Mouse (Mus musculus) urinary bladder, postnatal 14 days (tissue): ENCODE results near the gene Dot1l.

ENCODE experiments used
- DNase-seq: peaks from one replicate; pipeline ENCODE4 v3.0.0; 2021; ENCODE audit warnings: low spot score

Dot1l gene

DNA sequence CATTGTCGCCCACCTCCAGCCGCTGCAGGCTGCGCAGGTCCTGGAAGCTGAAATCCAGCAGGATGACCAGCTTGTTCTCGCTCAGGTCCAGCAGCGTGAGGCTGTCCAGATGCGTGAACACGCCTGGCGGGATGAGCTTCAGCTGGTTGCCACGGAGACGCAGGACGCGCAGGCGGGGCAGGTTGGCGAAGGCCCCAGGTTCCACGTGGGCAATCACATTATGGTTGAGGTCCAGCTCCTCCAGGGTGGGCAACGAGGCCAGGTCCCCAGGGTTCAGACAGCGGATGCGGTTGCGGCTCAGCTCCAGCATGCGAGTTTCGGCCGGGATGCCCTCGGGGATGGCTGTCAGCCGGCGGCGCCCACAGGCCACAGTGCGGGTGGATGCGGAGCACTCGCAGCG lies 80.6 kb downstream of the Dot1l start:
- DNase-seq, result no peak

DNA sequence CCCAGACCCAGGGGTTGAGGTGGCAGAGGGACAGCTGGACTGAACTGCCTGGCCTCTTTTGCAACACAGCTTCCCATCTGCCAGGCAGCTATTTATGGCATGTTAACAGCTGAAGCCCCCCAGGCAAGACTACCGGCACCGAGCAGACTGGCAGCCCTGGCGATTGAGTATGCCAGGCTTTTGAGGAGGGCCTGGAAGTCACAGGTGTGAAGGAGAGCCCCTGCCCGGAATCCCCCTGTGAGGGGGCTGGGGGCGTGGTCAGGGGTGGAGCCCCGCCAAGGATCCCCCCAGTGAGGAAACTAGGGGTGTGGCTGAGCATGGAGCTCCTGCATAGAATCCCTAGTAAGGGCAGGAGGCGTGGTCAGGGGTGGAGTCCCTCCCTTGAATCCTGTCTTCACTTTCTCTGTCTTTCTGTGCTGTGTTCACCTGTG lies 82.0 kb downstream of the Dot1l start:
- DNase-seq, result no peak

DNA sequence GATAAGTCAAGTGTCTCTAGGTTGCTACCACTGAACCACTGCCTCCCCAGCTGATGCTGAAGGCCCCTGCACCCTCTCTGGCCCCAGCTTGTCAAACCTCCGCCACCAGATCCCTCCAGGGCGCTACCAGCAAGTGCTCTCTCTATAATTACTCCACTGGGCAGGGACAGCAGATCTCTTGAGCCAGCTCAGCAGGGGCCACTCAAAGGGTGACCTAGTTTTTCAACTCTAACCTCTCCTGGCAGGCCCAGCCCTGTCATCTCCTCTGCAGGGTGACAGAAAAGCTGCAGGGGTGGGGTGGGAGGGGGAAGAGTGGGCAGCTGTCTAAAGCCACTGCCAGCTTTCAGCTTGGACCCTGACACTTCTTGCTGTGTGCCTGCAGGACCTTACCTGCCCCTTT lies 82.8 kb downstream of the Dot1l start:
- no peak for DNase-seq

DNA sequence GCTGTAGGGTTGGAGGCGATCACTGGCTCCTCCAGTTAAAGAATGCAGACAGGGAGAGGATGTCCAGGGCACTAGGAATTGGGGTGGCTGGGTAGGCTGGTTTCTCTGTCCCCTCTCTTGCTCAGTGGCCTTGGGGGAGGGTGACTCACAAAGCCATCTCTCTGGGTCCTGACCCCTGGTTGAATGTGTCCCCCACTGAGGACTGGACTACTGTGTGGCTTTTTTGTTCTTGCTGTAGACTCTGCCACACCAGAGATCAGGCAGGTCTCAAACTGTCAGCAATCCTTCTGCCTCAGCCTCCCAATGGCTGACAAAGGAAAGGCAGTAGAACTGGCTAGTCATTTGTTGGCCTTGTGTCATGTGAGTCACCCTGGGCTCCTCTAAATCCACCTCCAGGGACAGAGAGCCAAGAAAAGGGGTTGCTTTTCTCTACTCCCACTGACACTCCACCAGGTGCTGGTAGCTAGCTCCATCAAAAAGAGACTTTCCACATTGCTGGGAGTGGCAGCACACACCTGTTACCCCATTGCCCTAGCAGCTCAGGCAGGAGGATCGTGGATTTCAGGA lies 83.4 kb downstream of the Dot1l start:
- no peak for DNase-seq

DNA sequence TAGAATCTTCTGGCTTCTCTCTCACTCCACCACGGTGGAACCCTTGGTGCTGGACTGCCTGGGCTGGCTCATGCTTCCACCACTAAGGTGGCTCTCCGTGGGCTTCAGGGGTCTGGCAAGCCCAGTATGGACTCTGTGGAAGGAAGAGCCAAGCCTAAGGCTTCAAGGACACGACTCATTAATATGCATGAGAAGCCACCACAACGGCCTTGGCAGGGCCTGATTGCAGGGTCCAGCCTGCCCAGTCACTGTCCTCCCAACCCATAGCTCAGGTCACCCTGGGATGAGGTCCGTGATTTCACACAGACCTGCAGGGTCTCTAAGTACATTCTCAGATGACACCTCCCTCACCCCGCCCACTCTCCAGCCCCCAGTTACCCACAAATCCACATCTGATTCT lies 84.8 kb downstream of the Dot1l start:
- DNase-seq, result no peak

DNA sequence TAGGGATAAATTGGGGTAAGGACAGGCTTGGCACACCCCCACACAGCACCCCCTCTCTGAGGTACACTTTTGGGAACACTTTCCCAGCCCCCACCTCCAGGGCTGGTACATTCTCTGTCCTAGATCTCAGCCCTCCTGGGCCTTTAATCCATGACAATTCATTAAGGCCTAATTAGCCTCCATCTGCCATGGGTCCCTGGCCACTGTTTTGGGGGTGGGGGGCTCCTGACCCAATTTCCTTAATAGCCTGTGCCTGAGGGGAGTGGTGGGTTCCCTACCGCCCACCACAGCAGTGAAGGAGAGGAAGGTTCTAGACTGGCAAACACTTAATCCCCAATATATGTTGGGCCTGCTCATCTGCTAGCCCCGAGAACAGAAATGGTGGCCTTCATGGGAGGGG lies 86.7 kb downstream of the Dot1l start:
- no peak for DNase-seq

DNA sequence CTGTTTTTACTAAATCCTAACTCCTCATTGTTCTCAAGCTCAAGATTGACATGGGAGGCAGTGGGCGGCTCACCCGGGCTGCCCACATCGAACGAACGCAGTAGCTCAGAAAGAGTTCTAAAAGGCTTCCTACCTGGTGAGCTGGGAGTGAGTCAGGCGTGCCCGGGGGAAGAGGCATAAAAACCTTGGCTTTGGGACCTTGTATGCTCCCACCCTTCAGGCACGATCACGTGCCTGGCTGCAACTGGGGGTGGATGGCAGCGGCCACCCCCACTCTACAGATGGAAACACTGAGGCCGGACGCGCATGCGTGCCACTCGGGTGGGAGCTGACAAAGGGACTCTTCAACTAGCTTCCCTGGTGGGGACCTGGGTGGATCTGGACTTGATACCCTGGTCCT lies 87.3 kb downstream of the Dot1l start:
- DNase-seq, result no peak

DNA sequence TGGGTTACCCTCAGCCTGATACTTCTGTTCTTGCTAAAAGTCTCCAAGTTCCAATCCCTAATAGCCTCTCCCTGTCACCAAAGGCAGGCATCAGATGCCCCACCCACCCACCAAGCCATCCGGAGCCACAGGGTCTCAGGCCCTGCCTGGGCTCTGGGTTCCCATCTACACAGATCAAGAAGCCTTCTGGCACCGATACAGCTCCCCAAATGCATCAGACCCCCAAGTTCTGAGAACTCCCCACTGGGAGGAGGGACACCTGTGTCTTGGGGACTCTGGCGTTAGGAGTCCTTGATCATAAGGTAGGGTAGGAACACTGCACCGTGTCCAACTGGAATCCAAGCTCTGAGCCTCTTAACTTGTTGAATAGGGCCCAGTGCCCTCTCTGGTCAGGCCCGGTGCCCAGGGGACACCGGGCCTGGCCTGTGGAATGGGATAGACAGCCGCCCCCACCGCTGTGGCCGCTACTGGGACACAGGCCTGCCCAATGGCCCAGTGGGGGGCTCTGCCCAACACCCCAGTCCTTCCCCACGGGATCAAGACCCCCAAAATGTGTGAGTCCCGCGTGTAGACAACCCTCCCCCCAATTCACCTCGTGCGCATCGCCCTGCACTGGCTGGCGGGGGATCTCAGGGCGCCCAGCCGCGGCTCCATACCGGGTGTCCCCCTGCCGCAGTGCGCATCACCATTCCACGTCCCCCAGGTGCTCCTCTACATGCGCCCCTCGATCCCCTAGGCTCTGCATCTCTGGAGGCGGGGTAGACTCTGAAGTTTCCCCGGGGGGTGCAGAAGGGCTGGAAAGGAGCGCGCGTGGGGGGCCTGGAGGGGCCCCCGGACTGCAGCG lies 88.3 kb downstream of the Dot1l start:
- no peak for DNase-seq

DNA sequence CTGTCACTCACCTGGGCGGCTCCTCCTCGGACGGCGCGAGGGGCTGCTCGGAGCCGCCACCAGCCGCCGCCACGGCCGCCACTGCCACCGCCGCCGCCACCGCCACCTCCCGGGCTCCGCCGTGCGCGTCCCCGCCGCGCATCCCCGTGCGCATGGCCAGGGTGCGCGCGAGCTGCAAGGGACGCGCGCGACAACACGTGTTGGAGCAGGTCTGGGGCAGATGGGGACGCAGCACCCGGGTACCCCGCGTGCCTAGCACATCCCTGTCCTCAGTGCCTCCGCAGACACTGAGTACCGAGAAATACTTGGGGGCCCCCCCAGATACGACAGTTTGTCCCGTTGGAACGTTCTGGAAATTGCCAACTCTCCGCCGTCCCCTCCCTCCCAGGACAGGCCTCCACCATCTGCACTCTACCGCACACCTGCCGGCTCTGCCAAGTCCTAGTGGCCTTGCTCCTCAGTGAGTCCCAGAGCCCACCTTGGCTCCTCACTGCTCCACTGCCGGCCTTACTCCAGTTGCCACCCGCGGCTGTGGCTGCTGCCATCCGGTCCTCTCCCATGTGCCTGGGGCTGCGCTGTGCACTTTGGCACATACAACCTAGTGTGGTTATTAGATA lies 89.0 kb downstream of the Dot1l start, which contains the start of gene Lingo3:
Gene Lingo3, minus strand, starts transcription at position 109 of the 617 bp plus-strand sequence.
- no peak for DNase-seq
